In the genomic region with DNA sequence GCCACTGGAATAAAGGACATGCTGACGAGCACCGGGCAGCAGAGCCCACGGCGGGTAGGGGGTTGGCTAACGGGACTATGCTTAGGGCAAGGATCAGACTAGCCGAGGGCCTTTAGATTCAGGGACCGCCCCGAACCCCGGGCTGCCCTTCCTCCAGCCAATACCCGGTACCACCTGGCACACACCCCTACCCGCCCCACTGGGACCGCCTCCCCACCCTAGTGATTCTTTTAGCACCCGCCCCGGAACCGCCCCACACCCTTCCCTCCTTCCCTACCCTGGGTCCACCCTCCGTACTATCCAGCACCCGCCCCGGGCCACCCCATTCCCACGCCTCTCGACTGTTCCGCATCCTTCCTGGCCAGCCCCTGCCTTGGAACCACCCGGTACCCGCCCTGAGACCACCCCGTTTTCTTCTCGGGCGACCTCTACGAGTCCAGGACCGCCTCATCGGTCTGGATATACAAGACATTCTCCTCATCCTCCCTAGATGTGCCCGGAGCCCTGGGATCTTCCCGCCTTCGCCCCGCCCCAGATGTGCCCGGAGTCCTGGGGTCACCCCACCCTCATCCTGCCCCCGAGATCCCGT, we compare ENCODE assay signal across 8 mouse cellular contexts. TPM values are rescaled to one million over a fixed set of nuclear protein-coding genes. Genes with fewer than 3 reads are reported as not detected.
DNase-seq lines count a peak whose midpoint lies in the region; ATAC-seq and TF ChIP-seq lines count a peak whose summit lies in the region.

No protein-coding gene starts in this region.

- peak; percentile 83 for ATAC-seq in cerebellum, adult (ENCODE audit: insufficient number of reproducible peaks, low FRiP score, low TSS enrichment)
- peak; percentile 85 for ATAC-seq in forebrain, embryonic 14.5 days
- ATAC-seq in liver, embryonic 15.5 days (ENCODE audit: insufficient read depth) = peak; percentile 95
- peak; percentile 86 for ATAC-seq in neural tube, embryonic 12.5 days (ENCODE audit: low FRiP score, low read depth)

- H3K27ac ChIP-seq in CH12.LX (ENCODE audit: insufficient read depth, low read depth) = peak overlapping the region; percentile 57; the same call in 1 of the 2 replicates
- no peak overlapping the region for H3K27ac ChIP-seq in forebrain, embryonic 14.5 days (ENCODE audit: low read depth, low read length)
- H3K27ac ChIP-seq in liver, embryonic 15.5 days (replicated peaks) = peak overlapping the region; percentile 78
- no peak overlapping the region for H3K27ac ChIP-seq in neural tube, embryonic 12.5 days

- H3K36me3 ChIP-seq in CH12.LX (replicated peaks in 1 of 2; ENCODE audit: control insufficient read depth in 1 of 2, insufficient read depth in 1 of 2, low read length in 1 of 2) = peaks cover 17 to 25% of the 10 kb centered on the region in 2 experiments
- no peaks in the 10 kb centered on the region for H3K36me3 ChIP-seq in forebrain, embryonic 14.5 days (ENCODE audit: control insufficient read depth, insufficient read depth, low read length)
- peaks cover 7% of the 10 kb centered on the region; the same call in 1 of the 2 replicates for H3K36me3 ChIP-seq in liver, embryonic 15.5 days (replicated peaks)
- H3K36me3 ChIP-seq in neural tube, embryonic 12.5 days = no peaks in the 10 kb centered on the region

- H3K4me1 ChIP-seq in CH12.LX (ENCODE audit: control insufficient read depth in 1 of 2, insufficient read depth in 2 of 2) = peaks cover 8 to 30% of the 10 kb centered on the region in 2 experiments
- peaks cover 6% of the 10 kb centered on the region; the same call in 1 of the 2 replicates for H3K4me1 ChIP-seq in forebrain, embryonic 14.5 days (ENCODE audit: control insufficient read depth, insufficient read depth, low read length)
- H3K4me1 ChIP-seq in liver, embryonic 15.5 days (replicated peaks) = peaks cover 21% of the 10 kb centered on the region
- peaks cover 8% of the 10 kb centered on the region; the same call in 1 of the 2 replicates for H3K4me1 ChIP-seq in neural tube, embryonic 12.5 days

- WGBS in forebrain, embryonic 14.5 days = under 1% methylated on average over 34 of the region's 36 CpGs
- 2% methylated on average over 36 of the region's 36 CpGs for WGBS in large intestine, adult 2 months
- WGBS in liver, embryonic 15.5 days (ENCODE audit: insufficient replicate concordance) = under 1% methylated on average over 36 of the region's 36 CpGs
- WGBS in neural tube, embryonic 12.5 days = under 1% methylated on average over 36 of the region's 36 CpGs

- no peak for TF ChIP-seq RAD21 in CH12.LX (IDR thresholded peaks at IDR 0.05; ENCODE audit: low read depth, low read length)

- intact Hi-C loops in heart, postnatal 14 days (cut with DNase I) = no loop called here

- H3K27me3 ChIP-seq in CH12.LX (replicated peaks) = no peaks in the 10 kb centered on the region
- H3K27me3 ChIP-seq in forebrain, embryonic 14.5 days (replicated peaks; ENCODE audit: control insufficient read depth, insufficient read depth, low read length) = no peaks in the 10 kb centered on the region
- 0 out of 2 replicates have a peak, but pooled peaks cover 4% of the 10 kb centered on the region for H3K27me3 ChIP-seq in liver, embryonic 15.5 days
- no peaks in the 10 kb centered on the region for H3K27me3 ChIP-seq in neural tube, embryonic 12.5 days (replicated peaks)

- H3K4me3 ChIP-seq in CH12.LX (replicated peaks in 1 of 3; ENCODE audit: low read depth in 2 of 3, low read length in 2 of 3, poor library complexity in 1 of 3) = peak overlapping the region; percentile 78 to 95 (median 88)
- peak overlapping the region; percentile 53 for H3K4me3 ChIP-seq in forebrain, embryonic 14.5 days (ENCODE audit: low read depth, low read length)
- H3K4me3 ChIP-seq in liver, embryonic 15.5 days (replicated peaks) = peak overlapping the region; percentile 66
- H3K4me3 ChIP-seq in neural tube, embryonic 12.5 days = peak overlapping the region; percentile 48

- in situ Hi-C loops in CH12.LX (cut with MboI; ENCODE audit: low pct_ligation_motif_present, low pct_unique_long_range_greater_than_20kb, low sequenced_read_pairs) = no loop called here

- peaks cover 41% of the 10 kb centered on the region for H3K79me2 ChIP-seq in CH12.LX (replicated peaks; ENCODE audit: control insufficient read depth, extremely low read depth, insufficient read depth, poor library complexity, severe bottlenecking)

- no peaks in the 10 kb centered on the region for H3K9me3 ChIP-seq in CH12.LX (replicated peaks; ENCODE audit: low read length)
- no peaks in the 10 kb centered on the region for H3K9me3 ChIP-seq in forebrain, embryonic 14.5 days (replicated peaks; ENCODE audit: control insufficient read depth, low read length)
- H3K9me3 ChIP-seq in liver, embryonic 15.5 days (replicated peaks) = no peaks in the 10 kb centered on the region
- H3K9me3 ChIP-seq in neural tube, embryonic 12.5 days = no peaks in the 10 kb centered on the region

- no peak for TF ChIP-seq EP300 in CH12.LX (IDR thresholded peaks at IDR 0.05; ENCODE audit: low read length)

- peak; percentile 80 for DNase-seq in CH12.LX (ENCODE audit: extremely low read depth)
- peak; percentile 19 for DNase-seq in forebrain, embryonic 14.5 days (ENCODE audit: low spot score)
- DNase-seq in heart, postnatal 14 days = peak; percentile 77 to 79
- DNase-seq in large intestine, adult 2 months (ENCODE audit: low read depth, low spot score) = peak; percentile 25
- DNase-seq in telencephalon, adult 2 months (ENCODE audit: low read depth, low spot score) = peak; percentile 60

- H3K4me2 ChIP-seq in CH12.LX (ENCODE audit: insufficient read depth, low read depth, poor library complexity, severe bottlenecking) = peak overlapping the region; percentile 95
- peak overlapping the region; percentile 87 for H3K4me2 ChIP-seq in forebrain, embryonic 14.5 days (ENCODE audit: low read length)
- peak overlapping the region; percentile 92 for H3K4me2 ChIP-seq in liver, embryonic 15.5 days
- H3K4me2 ChIP-seq in neural tube, embryonic 12.5 days (replicated peaks) = peak overlapping the region; percentile 94

- peak overlapping the region; percentile 80 for H3K9ac ChIP-seq in CH12.LX (ENCODE audit: insufficient read depth, low read depth)
- peak overlapping the region; percentile 68 for H3K9ac ChIP-seq in forebrain, embryonic 14.5 days (ENCODE audit: low read length)
- H3K9ac ChIP-seq in liver, embryonic 15.5 days = peak overlapping the region; percentile 59
- peak overlapping the region; percentile 55 for H3K9ac ChIP-seq in neural tube, embryonic 12.5 days

- peak; percentile 76 for TF ChIP-seq POLR2A in CH12.LX (IDR thresholded peaks at IDR 0.05; ENCODE audit: low read depth, low read length)

- dilution Hi-C loops in CH12.LX (cut with MboI; ENCODE audit: extremely low pct_ligation_motif_present, extremely low pct_unique_long_range_greater_than_20kb, low sequenced_read_pairs) = no loop called here

- TF ChIP-seq CTCF in CH12.LX (conservative IDR thresholded peaks at IDR 0.05 in 1 of 2, IDR thresholded peaks at IDR 0.05 in 1 of 2; ENCODE audit: low read depth in 2 of 2, low read length in 2 of 2) = no peak

TF ChIP-seq in CH12.LX, 34 proteins besides CTCF, POLR2A, EP300 and RAD21:
- TF ChIP-seq UBTF (IDR thresholded peaks at IDR 0.05; ENCODE audit: low read depth, low read length) (0 out of 2 replicates have a peak, but pooled peaks have one; percentile 53), TCF12 (IDR thresholded peaks at IDR 0.05; ENCODE audit: low read depth, low read length) (peak; percentile 37; the same call in 1 of the 2 replicates), TBP (conservative IDR thresholded peaks at IDR 0.05; ENCODE audit: low read depth, low read length) (peak; percentile 64; the same call in 1 of the 2 replicates), ZC3H11A (IDR thresholded peaks at IDR 0.05; ENCODE audit: low read depth, low read length) (no peak), NELFE (IDR thresholded peaks at IDR 0.05; ENCODE audit: low read depth, low read length) (peak; percentile 62)

RNA-seq across cellular contexts. Expression of a gene that starts 0.7 kb away (rescaled TPM):
- total RNA-seq in CH12.LX (2012; rRNA removed) = 167 and 170 TPM in 2 replicates
- 128 and 131 TPM in 2 replicates for total RNA-seq in CH12.LX (2014; rRNA removed)
- 184 and 203 TPM in 2 replicates for polyA plus RNA-seq in CH12.LX (2012; ENCODE audit: insufficient read length, low read depth)
- polyA plus RNA-seq in forebrain, embryonic 14.5 days (2014; fragmentation: Nextera tagmentation; extraction: Ambion mirVana) = 6.3 and 7.2 TPM in 2 replicates
- total RNA-seq in heart, postnatal 14 days (2021) = 1 to 10 TPM; 5.4 to 8.2 TPM
- polyA plus RNA-seq in large intestine, adult 2 months (2012; rRNA removed) = 10.8 and 15.2 TPM in 2 replicates
- 78.8 and 103 TPM in 2 replicates for polyA plus RNA-seq in liver, embryonic 15.5 days (2015; fragmentation: Nextera tagmentation; extraction: Ambion mirVana)
- polyA plus RNA-seq in neural tube, embryonic 12.5 days (2016; fragmentation: Nextera tagmentation; extraction: Ambion mirVana) = 2.8 and 4.2 TPM in 2 replicates

Comparison
In these comparisons a context has a peak if more than half of its experiments do, and no peak if none do; other contexts are left out.
1. DNase-seq: peak in every context shown above with its lines; median percentile 80 in CH12.LX; 78 in heart, postnatal 14 days; 60 in telencephalon, adult 2 months; 25 in large intestine, adult 2 months; 19 in forebrain, embryonic 14.5 days.
2. H3K27ac ChIP-seq: peak in CH12.LX (single experiment) and liver, embryonic 15.5 days (single experiment); none in forebrain, embryonic 14.5 days (single experiment) and neural tube, embryonic 12.5 days (single experiment).
3. Peak in every context shown above with its lines, with median percentiles within 50 percentile points of each other: H3K4me2 ChIP-seq, H3K4me3 ChIP-seq, H3K9ac ChIP-seq and ATAC-seq.